In genomic region chr8:103690438-103690837, GRCm38 (mm10) we compare ENCODE assay signal across 19 mouse cellular contexts.
"Had no signal": no experiment of that assay in that cellular context is flagged by ENCODE, and none has a peak within 500 bp of the region (broad histone marks: within the 10 kb centered on the region; RNA-seq: fewer than 3 reads in every experiment).

No protein-coding gene starts in this region.

- H3K9me3 ChIP-seq: lung, embryonic 15.5 days; midbrain, embryonic 13.5 days; midbrain, embryonic 15.5 days; neural tube, embryonic 12.5 days had no signal

- H3K27me3 ChIP-seq: lung, embryonic 15.5 days; megakaryocyte, embryonic 14.5 days; midbrain, embryonic 13.5 days; midbrain, embryonic 15.5 days; neural tube, embryonic 12.5 days had no signal

- H3K27ac ChIP-seq: lung, embryonic 15.5 days; macrophage; midbrain, embryonic 13.5 days; midbrain, embryonic 15.5 days; neural tube, embryonic 12.5 days had no signal

- DNase-seq: lung, adult 2 months; lung, postnatal 14 days; lung, postnatal 36 days; retina, postnatal 1 day; right cerebral cortex, adult 18-20 months; right cerebral cortex, postnatal 25 days; right cerebral cortex, postnatal 4 days; spleen, adult 18-20 months; thymus, adult 18-20 months; thymus, postnatal 14 days; thymus, postnatal 36 days had no signal

- H3K4me2 ChIP-seq: lung, embryonic 15.5 days; midbrain, embryonic 11.5 days; midbrain, embryonic 13.5 days; midbrain, embryonic 15.5 days; neural tube, embryonic 12.5 days had no signal

- H3K9ac ChIP-seq: lung, embryonic 15.5 days; midbrain, embryonic 13.5 days; midbrain, embryonic 15.5 days; neural tube, embryonic 12.5 days had no signal

- H3K4me3 ChIP-seq: lung, embryonic 15.5 days; megakaryocyte, embryonic 14.5 days; midbrain, embryonic 13.5 days; midbrain, embryonic 15.5 days; neural tube, embryonic 12.5 days had no signal

- ATAC-seq: lung, postnatal 0 days; midbrain, embryonic 13.5 days; midbrain, embryonic 15.5 days had no signal

- H3K4me1 ChIP-seq: lung, embryonic 15.5 days; megakaryocyte, embryonic 14.5 days; midbrain, embryonic 13.5 days; midbrain, embryonic 15.5 days; neural tube, embryonic 12.5 days had no signal

- H3K36me3 ChIP-seq: lung, embryonic 15.5 days; midbrain, embryonic 13.5 days; midbrain, embryonic 15.5 days; neural tube, embryonic 12.5 days had no signal
